Mouse (Mus musculus) kidney, embryonic 16.5 days (tissue): ENCODE measurements around the gene Eif4a2. TPM values are rescaled to one million over a fixed set of nuclear protein-coding genes. Genes with fewer than 3 reads are reported as not detected.
"Not testable (repeated sequence)": the region's sequence is repeated elsewhere in the genome, so short reads cannot be mapped to it uniquely, and the experiment has no call there.

Experiments used
- ATAC-seq: fragments of 200-750 bp; cut with Nextera tagmentation; 2 replicates; pipeline ENCODE4 v1.8.0; 2017; ENCODE audit warnings: moderate TSS enrichment; ENCODE audit not compliant: low FRiP score, low TSS enrichment
- H3K27ac ChIP-seq: fragments of 300-500 bp; sonication (generic); 2 replicates; pipeline ENCODE4 v1.5.1; 2014; ENCODE audit warnings: low read length
- H3K27me3 ChIP-seq: fragments of 300-500 bp; sonication (generic); 2 replicates; pipeline ENCODE4 v1.6.1; 2014; ENCODE audit warnings: low read length, control low read depth, mixed read lengths; ENCODE audit not compliant: insufficient read depth
- H3K36me3 ChIP-seq: fragments of 300-500 bp; sonication (generic); 2 replicates; pipeline ENCODE4 v1.6.1; 2014; ENCODE audit warnings: low read length, control low read depth, mixed read lengths; ENCODE audit not compliant: insufficient read depth
- H3K4me1 ChIP-seq: fragments of 300-500 bp; sonication (generic); 2 replicates; pipeline ENCODE4 v1.6.1; 2014; ENCODE audit warnings: low read length, control low read depth, mixed read lengths; ENCODE audit not compliant: insufficient read depth
- H3K4me2 ChIP-seq: fragments of 300-500 bp; sonication (generic); replicated peaks from 2 replicates; pipeline ENCODE4 v1.6.1; 2014; ENCODE audit warnings: low read depth, low read length
- H3K4me3 ChIP-seq: fragments of 300-500 bp; sonication (generic); 2 replicates; pipeline ENCODE4 v1.5.1; 2014; ENCODE audit warnings: mild to moderate bottlenecking, low read length
- H3K9ac ChIP-seq: fragments of 300-500 bp; sonication (generic); replicated peaks from 2 replicates; pipeline ENCODE4 v1.6.1; 2014; ENCODE audit warnings: low read length
- H3K9me3 ChIP-seq: fragments of 300-500 bp; sonication (generic); 2 replicates; pipeline ENCODE4 v1.6.1; 2016; ENCODE audit warnings: low read length, control low read depth
- WGBS: fragments of 180-500 bp; shearing (Covaris S2); extraction: QIAGEN DNeasy Blood & Tissue Kit; methylation state at CpG from one replicate; pipeline ENCODE4 v1.1.7; 2014; 5-methylcytosine and 5-hydroxymethylcytosine counted together
- polyA plus RNA-seq: library from polyadenylated mRNA; unstranded; fragments of >200 nt; fragmentation: Nextera tagmentation; extraction: Ambion mirVana; gene quantifications from 2 replicates; pipeline ENCODE4 v1.2.1, GENCODE M21; 2015

Gene Eif4a2
- polyA plus RNA-seq, 1 experiment from 2014 or later, result 238 TPM

DNA sequence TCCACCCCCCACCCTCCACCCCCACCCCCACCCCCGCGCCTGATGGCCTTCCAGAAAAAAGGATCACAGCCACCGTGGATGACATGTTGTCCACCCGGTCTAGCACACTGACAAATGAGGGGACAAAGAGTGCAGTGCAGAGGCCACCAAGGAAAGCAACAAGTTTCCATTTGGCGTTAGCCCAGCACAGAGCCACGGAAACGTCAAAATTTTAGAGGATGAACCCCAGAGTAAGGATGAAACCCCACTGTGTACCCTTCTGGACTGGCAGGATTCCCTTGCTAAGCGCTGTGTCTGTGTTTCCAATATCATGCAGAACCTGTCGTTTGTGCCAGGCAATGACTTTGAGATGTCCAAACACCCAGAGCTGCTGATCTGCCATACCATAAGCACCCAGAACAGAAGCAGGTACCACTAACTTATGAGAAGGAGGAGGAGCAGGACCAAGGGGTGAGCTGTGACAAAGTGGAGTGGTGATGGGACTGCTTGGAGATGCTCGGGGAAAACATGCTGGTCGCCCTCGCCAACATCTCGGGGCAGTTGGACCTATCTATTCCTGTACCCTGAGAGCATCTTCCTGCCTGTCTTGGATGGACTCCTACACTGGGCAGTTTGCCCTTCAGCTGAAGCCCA lies 13.8 kb upstream of the Eif4a2 start:
- WGBS, result 77% methylated on average over 13 of the region's 13 CpGs
- no peak overlapping the region for H3K4me2 ChIP-seq
- no peak overlapping the region for H3K4me3 ChIP-seq
- no peaks in the 10 kb centered on the region for H3K36me3 ChIP-seq
- ATAC-seq, result no peak
- H3K27ac ChIP-seq, result no peak overlapping the region
- no peaks in the 10 kb centered on the region for H3K4me1 ChIP-seq
- H3K9me3 ChIP-seq, result no peaks in the 10 kb centered on the region
- no peaks in the 10 kb centered on the region for H3K27me3 ChIP-seq
- H3K9ac ChIP-seq, result no peak overlapping the region

DNA sequence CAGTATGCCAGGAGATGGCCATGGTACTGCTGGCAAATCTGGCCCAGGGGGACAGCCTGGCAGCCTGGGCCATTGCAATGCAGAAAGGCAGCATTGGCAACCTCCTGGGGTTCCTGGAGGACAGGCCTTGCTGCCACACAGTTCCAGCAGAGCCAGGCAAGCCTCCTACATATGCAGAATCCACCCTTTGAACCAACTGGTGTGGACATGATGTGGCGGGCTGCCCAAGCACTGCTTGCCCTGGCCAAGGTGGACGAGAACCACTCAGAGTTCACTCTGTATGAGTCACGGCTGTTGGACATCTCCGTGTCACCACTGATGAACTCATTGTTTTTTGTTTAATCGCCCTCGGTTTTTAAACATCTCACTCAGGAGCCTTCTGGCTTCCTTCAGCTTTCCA lies 13.1 kb upstream of the Eif4a2 start:
- Histone ChIP-seq H3K4me2 (no peak overlapping the region), H3K9me3 (no peaks in the 10 kb centered on the region), H3K9ac (no peak overlapping the region), H3K4me1 (no peaks in the 10 kb centered on the region), H3K36me3 (no peaks in the 10 kb centered on the region), H3K4me3 (no peak overlapping the region), H3K27ac (no peak overlapping the region), H3K27me3 (no peaks in the 10 kb centered on the region)
- WGBS, result 87% methylated on average over 6 of the region's 6 CpGs
- ATAC-seq, result no peak

DNA sequence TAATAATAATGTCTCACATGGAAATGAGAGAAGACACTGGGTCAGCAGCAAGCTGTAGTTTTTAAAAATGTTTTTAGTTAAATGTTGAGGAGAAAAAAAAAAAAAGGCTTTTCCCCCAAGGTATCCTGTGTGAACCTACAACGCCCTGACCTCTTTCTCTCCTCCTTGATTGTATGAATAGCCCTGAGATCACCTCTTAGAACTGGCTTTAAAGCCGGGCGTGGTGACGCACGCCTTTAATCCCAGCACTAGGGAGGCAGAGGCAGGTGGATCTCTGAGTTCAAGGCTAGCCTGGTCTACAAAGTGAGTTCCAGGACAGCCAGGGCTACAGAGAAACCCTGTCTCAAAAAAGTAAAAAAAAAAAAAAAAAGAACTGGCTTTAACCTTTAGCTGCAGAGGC lies 11.7 kb upstream of the Eif4a2 start:
- not testable (repeated sequence) for H3K27ac ChIP-seq, H3K9ac ChIP-seq, ATAC-seq, H3K4me2 ChIP-seq, H3K36me3 ChIP-seq, H3K4me3 ChIP-seq, H3K4me1 ChIP-seq, H3K27me3 ChIP-seq, H3K9me3 ChIP-seq
- 96% methylated on average over 5 of the region's 5 CpGs for WGBS

DNA sequence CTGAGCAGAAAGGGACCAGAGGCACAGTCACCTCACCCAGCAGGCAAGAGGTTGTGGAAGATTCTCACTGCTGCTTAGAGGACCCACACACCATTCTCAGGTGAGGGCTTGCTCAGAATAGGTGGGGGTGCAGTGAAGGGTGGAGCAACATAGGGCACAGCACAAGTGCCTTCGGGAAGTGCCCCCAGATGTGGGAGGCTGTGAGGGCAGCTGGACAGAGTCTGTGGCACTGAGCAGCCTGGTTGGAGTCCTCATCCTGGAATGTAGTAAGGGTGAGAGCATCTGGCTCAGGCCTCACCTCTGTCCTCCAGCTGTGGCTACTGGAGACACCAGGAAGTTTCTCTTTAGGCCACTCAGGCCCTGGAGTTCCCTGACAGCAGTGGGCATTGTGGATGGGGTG lies 10.4 kb upstream of the Eif4a2 start:
- 83% methylated on average over 1 of the region's 1 CpGs for WGBS
- not testable (repeated sequence) for H3K36me3 ChIP-seq, H3K4me2 ChIP-seq, H3K9me3 ChIP-seq, ATAC-seq, H3K9ac ChIP-seq, H3K27me3 ChIP-seq, H3K27ac ChIP-seq, H3K4me3 ChIP-seq
- H3K4me1 ChIP-seq, result peaks cover 11% of the 10 kb centered on the region

DNA sequence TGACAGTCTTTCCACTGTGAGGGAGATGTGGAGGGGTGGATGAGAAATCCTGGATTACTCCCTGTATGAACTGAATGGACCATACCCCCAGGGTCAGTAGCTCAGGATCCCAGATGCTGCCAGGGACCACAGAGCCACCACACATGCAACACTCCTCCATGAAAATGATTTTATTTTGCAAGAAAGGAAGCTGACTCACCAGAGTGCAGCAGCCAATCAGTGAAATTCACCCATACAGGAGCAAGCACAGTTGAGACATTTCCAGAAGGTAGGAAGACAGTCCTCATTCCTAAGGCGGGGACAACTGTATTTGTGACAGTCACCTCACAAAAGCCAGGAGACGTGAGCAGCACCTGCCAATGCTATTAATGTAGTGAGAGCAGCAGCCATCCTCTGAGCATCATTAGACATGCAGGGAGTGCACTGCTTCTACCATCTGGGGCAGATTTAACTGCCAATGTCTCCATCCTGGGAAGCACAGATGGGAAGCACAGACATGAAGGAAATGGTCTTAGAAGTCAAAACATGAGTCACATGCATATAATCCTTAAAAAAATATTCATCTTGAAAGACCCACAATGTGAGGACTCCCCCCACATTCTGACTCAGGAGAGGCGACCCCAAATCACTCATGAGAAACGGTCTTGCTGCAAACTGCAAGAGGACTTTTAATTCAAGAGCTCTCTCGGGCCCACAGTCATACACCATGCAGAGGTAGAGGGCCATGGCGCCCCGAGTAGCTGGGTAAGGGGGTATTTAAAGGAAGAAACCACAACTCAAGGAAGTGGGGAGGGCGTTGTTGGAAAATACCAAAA lies 9.7 kb upstream of the Eif4a2 start:
- not testable (repeated sequence) for H3K27me3 ChIP-seq, H3K4me2 ChIP-seq, H3K36me3 ChIP-seq, H3K4me3 ChIP-seq, H3K9me3 ChIP-seq, H3K27ac ChIP-seq, ATAC-seq, H3K9ac ChIP-seq
- WGBS, result 88% methylated on average over 8 of the region's 8 CpGs
- peaks cover 11% of the 10 kb centered on the region for H3K4me1 ChIP-seq

DNA sequence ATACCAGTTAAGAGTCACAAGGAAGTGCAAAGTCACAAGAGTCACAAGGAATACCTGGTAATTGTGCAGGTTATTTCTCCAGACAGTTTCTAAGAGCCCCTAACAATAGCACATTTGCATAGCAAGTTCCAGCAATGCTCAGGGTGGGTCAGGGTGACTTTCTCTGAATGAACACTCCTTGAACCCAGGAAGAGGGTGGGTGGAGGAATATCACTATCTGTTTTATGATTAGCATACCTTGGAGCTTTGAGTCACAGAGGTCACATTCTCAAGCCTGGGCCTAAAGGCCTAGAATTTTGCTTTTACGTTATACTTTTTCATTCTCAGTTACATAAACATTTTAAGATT lies 9.2 kb upstream of the Eif4a2 start:
- not testable (repeated sequence) for H3K27me3 ChIP-seq, H3K4me2 ChIP-seq, H3K27ac ChIP-seq, H3K9me3 ChIP-seq, H3K36me3 ChIP-seq, H3K4me3 ChIP-seq, ATAC-seq, H3K9ac ChIP-seq
- 100% methylated on average over 1 of the region's 1 CpGs for WGBS
- peaks cover 11% of the 10 kb centered on the region for H3K4me1 ChIP-seq

DNA sequence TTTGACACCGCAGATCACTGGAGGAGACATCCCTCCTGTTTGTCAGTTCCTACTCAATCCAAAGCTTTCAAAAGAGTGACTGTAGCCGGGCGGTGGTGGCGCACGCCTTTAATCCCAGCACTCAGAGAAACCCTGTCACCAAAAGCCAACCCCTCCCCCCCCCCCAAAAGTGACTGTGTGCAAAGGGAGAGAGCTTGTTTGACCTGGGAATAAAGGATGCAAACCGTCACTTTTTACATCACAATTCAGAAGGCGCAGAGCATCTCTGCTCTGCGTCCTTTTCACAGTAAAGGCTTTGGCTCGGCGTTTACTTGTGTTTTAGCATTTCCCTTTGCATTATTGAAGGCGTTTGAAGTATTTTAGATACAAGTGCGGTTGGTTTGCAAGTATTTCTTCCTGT lies 7.6 kb upstream of the Eif4a2 start:
- H3K27ac ChIP-seq, result peak overlapping the region; percentile 14; the same call in 1 of the 2 replicates

DNA sequence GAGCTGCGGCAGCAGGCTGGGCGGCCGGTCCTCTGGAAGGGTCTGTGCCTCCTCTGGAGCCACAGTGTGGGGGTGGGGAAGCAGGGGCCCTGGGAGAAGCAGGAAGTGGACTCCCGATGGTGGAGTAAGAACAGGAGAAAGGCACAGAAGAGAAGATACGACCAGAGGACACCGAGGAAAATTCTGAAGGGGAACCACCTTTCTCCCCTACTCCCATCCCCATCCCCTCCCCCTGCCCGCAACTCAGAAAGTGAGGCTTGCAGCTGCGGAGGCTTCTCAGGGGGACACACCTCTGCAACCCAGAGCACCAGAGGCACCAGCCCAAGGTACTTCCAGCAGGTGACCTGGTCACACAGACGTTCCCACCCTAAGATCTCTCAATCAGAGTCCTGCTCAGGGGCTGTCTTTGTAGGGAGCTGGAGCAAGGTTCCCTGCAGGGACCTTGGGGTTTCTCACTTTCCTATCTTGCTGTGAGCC lies 7.1 kb upstream of the Eif4a2 start:
- Histone ChIP-seq H3K4me2 (peak overlapping the region; percentile 69), H3K27ac (peak overlapping the region; percentile 14; the same call in 1 of the 2 replicates), H3K4me1 (peaks cover 11% of the 10 kb centered on the region), H3K27me3 (no peaks in the 10 kb centered on the region), H3K36me3 (no peaks in the 10 kb centered on the region), H3K9me3 (no peaks in the 10 kb centered on the region), H3K4me3 (peak overlapping the region; percentile 50), H3K9ac (peak overlapping the region; percentile 71)
- 3% methylated on average over 9 of the region's 9 CpGs for WGBS
- ATAC-seq, result peak; percentile 89

More for the DNA sequence above, 7.6 kb upstream of the Eif4a2 start:
- Histone ChIP-seq H3K36me3 (no peaks in the 10 kb centered on the region), H3K9ac (peak overlapping the region; percentile 71), H3K9me3 (no peaks in the 10 kb centered on the region), H3K4me1 (peaks cover 11% of the 10 kb centered on the region), H3K4me2 (peak overlapping the region; percentile 69), H3K4me3 (peak overlapping the region; percentile 50), H3K27me3 (no peaks in the 10 kb centered on the region)
- WGBS, result 10% methylated on average over 12 of the region's 12 CpGs
- no peak for ATAC-seq

DNA sequence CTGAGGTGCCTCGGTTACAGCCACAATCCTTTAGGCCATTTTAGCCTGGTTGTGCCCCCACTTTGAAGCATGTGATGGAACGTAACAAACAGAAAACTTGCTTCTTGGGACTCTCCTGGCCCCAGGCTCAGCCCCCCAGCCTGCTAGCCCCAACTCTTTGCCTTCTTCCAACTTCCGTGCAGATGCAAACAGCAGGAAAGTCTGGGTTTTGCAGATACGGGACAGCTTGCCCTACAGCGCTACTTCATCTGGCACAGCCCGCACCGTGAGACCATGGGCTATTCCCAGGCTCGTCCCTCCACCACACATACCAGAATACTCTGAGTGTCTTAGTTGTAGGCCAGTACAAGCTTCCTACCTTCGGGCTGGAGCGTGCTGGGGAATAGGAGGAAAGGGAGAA lies 6.6 kb upstream of the Eif4a2 start:
- H3K27me3 ChIP-seq, result no peaks in the 10 kb centered on the region
- H3K27ac ChIP-seq, result peak overlapping the region; percentile 8; the same call in 1 of the 2 replicates
- peak overlapping the region; percentile 50 for H3K4me3 ChIP-seq
- 17% methylated on average over 10 of the region's 10 CpGs for WGBS
- H3K9me3 ChIP-seq, result no peaks in the 10 kb centered on the region
- H3K36me3 ChIP-seq, result no peaks in the 10 kb centered on the region
- peak overlapping the region; percentile 71 for H3K9ac ChIP-seq
- H3K4me1 ChIP-seq, result peaks cover 11% of the 10 kb centered on the region
- peak overlapping the region; percentile 69 for H3K4me2 ChIP-seq
- no peak; the same call in 1 of the 2 replicates for ATAC-seq
